Mouse (Mus musculus): Measurements from ENCODE around the gene Ankrd44. TPM values are rescaled to one million over a fixed set of nuclear protein-coding genes. Genes with fewer than 3 reads are reported as not detected.

Ankrd44 gene
- polyA plus RNA-seq, 1 experiment from 2014 or later = 16.0 TPM

DNA sequence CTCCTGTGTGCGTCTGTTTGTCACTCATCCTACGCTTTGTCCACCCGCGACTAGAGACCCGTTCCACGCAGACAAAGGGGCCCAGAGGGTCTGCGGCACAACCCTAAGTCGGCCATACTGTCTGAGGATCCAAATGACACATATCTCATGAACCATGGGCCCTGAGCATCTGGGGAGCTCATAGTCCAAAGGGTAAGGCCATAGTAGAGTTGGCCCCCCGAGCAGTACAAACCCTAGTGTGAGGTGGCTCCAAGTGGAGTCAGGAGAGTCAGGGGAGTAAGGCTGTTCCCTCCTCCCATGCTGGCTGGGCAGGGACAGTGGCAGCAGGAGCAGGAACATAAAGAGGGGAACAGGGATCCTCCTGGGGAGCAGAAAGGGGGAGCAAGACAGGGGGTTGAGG is 324.5 kb downstream of the Ankrd44 start:
- Histone ChIP-seq H3K9me3 (ENCODE audit: control insufficient read depth, low read length) (peaks cover 5% of the 10 kb centered on the region; the same call in 1 of the 2 replicates), H3K4me3 (ENCODE audit: low read depth, low read length) (no peak overlapping the region), H3K27ac (ENCODE audit: low read depth) (no peak overlapping the region), H3K36me3 (ENCODE audit: control insufficient read depth, insufficient read depth, low read length) (no peaks in the 10 kb centered on the region), H3K27me3 (replicated peaks; ENCODE audit: control insufficient read depth, insufficient read depth, low read length) (no peaks in the 10 kb centered on the region), H3K4me1 (replicated peaks; ENCODE audit: control insufficient read depth, insufficient read depth, low read length) (no peaks in the 10 kb centered on the region), H3K9ac (ENCODE audit: low read length) (no peak overlapping the region), H3K4me2 (ENCODE audit: low read length) (no peak overlapping the region)
- 97% methylated on average over 9 of the region's 9 CpGs for WGBS
- DNase-seq (ENCODE audit: low spot score) (peak; percentile 34), ATAC-seq (replicated peaks; ENCODE audit: low FRiP score, low TSS enrichment, low read depth) (no peak)

DNA sequence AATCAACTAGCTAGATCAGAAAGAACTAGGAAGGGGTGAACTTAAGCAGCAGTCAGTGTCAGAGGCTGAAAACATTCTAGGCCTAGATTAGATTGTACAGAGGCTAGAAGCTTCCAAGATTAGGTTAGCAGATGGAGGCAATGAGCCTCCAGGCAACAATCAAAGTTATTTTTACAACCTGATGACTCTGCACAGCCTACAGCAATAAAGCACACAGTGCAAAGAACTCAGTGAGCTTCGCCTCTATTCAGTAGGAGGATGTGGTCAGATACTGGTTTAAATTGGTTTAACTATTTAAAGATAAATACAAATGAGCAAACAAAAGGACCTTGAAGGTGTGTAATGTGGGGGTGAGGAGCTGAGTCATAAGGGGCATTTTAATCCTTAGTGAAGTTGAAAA is 325.9 kb downstream of the Ankrd44 start:
- peaks cover 5% of the 10 kb centered on the region; the same call in 1 of the 2 replicates for H3K9me3 ChIP-seq (ENCODE audit: control insufficient read depth, low read length)
- ATAC-seq (replicated peaks; ENCODE audit: low FRiP score, low TSS enrichment, low read depth) = peak; percentile 91
- no peaks in the 10 kb centered on the region for H3K36me3 ChIP-seq (ENCODE audit: control insufficient read depth, insufficient read depth, low read length)
- H3K4me2 ChIP-seq (ENCODE audit: low read length) = no peak overlapping the region
- DNase-seq (ENCODE audit: low spot score) = no peak
- no peak overlapping the region for H3K9ac ChIP-seq (ENCODE audit: low read length)
- H3K27me3 ChIP-seq (replicated peaks; ENCODE audit: control insufficient read depth, insufficient read depth, low read length) = no peaks in the 10 kb centered on the region
- WGBS = 75% methylated on average over 1 of the region's 1 CpGs
- H3K27ac ChIP-seq (ENCODE audit: low read depth) = peak overlapping the region; percentile 36; the same call in 1 of the 2 replicates
- no peak overlapping the region for H3K4me3 ChIP-seq (ENCODE audit: low read depth, low read length)
- H3K4me1 ChIP-seq (replicated peaks; ENCODE audit: control insufficient read depth, insufficient read depth, low read length) = no peaks in the 10 kb centered on the region

DNA sequence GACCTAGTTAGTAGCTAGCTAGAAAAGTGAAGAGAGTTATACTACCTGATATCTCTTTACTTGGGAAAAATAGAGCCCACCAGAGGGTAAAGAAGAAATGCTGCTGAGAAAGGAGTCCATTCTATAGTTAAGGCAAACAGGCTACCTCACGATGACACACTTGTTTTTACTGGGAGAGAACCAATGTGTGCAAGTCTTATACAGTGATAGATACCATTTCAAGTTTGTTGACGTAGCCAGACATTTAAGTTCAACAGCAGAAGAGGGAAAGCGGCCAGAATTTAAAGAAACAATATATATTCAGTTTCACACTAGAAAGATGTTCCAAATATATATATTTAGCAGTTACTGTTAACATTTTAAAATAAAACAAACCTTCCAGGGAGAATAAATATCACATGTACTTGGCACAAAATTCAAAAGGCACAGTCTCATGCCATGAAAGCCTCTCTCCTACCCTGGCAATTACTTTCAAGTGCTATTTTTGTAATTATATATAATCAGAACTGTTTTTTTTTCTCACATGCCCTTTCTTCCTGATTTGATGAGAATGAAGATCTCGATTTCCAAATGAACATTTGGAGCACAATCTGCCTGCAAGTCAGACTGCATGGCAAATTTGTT is 328.5 kb downstream of the Ankrd44 start:
- no peak for ATAC-seq (replicated peaks; ENCODE audit: low FRiP score, low TSS enrichment, low read depth)
- H3K4me2 ChIP-seq (ENCODE audit: low read length) = no peak overlapping the region
- no peak overlapping the region for H3K27ac ChIP-seq (ENCODE audit: low read depth)
- peaks cover 5% of the 10 kb centered on the region; the same call in 1 of the 2 replicates for H3K9me3 ChIP-seq (ENCODE audit: control insufficient read depth, low read length)
- H3K4me3 ChIP-seq (ENCODE audit: low read depth, low read length) = no peak overlapping the region
- no peaks in the 10 kb centered on the region for H3K4me1 ChIP-seq (replicated peaks; ENCODE audit: control insufficient read depth, insufficient read depth, low read length)
- 45% methylated on average over 4 of the region's 4 CpGs for WGBS
- no peak for DNase-seq (ENCODE audit: low spot score)
- H3K9ac ChIP-seq (ENCODE audit: low read length) = no peak overlapping the region
- no peaks in the 10 kb centered on the region for H3K27me3 ChIP-seq (replicated peaks; ENCODE audit: control insufficient read depth, insufficient read depth, low read length)
- H3K36me3 ChIP-seq (ENCODE audit: control insufficient read depth, insufficient read depth, low read length) = no peaks in the 10 kb centered on the region

DNA sequence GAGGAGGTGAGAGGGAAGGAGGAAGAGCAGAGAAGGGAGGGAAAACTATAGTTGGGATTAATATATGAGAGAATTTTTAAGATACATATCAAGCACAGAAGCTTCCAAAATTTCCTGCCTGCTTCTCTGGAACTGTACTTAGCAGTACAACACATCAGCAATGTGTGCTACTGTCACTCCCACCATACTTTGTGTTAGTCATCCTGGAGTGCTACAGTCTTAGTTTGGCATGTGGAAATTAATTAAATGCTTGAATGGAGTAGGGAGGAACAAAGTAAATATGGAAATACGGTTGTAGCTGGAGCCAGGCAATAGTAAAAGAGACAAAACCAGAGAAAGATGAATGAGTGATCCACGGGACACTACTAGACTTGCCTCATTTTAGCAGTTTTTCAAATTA is 330.0 kb downstream of the Ankrd44 start:
- Histone ChIP-seq H3K9ac (ENCODE audit: low read length) (no peak overlapping the region), H3K27me3 (replicated peaks; ENCODE audit: control insufficient read depth, insufficient read depth, low read length) (no peaks in the 10 kb centered on the region), H3K9me3 (ENCODE audit: control insufficient read depth, low read length) (peaks cover 5% of the 10 kb centered on the region; the same call in 1 of the 2 replicates), H3K4me3 (ENCODE audit: low read depth, low read length) (no peak overlapping the region), H3K36me3 (ENCODE audit: control insufficient read depth, insufficient read depth, low read length) (no peaks in the 10 kb centered on the region), H3K4me1 (replicated peaks; ENCODE audit: control insufficient read depth, insufficient read depth, low read length) (no peaks in the 10 kb centered on the region), H3K27ac (ENCODE audit: low read depth) (no peak overlapping the region), H3K4me2 (ENCODE audit: low read length) (no peak overlapping the region)
- no peak for DNase-seq (ENCODE audit: low spot score)
- WGBS = 85% methylated on average over 2 of the region's 2 CpGs
- ATAC-seq (replicated peaks; ENCODE audit: low FRiP score, low TSS enrichment, low read depth) = no peak

Small RNA genes within 50 kb of the gene (microRNA-seq; reads per million reads assigned to microRNA genes)
- not detected for gene Gm24053

Other genes starting within 250 kb of the Ankrd44 start
- gene Sf3b1, start 101.1 kb upstream of the Ankrd44 start, polyA plus RNA-seq (2014; fragmentation: Nextera tagmentation; extraction: Ambion mirVana) = 293 and 313 TPM in 2 replicates
- 16.2 and 19.8 TPM in 2 replicates for gene Coq10b, start 126.4 kb upstream of the Ankrd44 start, polyA plus RNA-seq (2014; fragmentation: Nextera tagmentation; extraction: Ambion mirVana)
- 605 and 740 TPM in 2 replicates for gene Hspe1, start 161.7 kb upstream of the Ankrd44 start, polyA plus RNA-seq (2014; fragmentation: Nextera tagmentation; extraction: Ambion mirVana)
- 487 and 509 TPM in 2 replicates for gene Hspd1, start 161.9 kb upstream of the Ankrd44 start, polyA plus RNA-seq (2014; fragmentation: Nextera tagmentation; extraction: Ambion mirVana)
- 145 and 146 TPM in 2 replicates for gene Mob4, start 204.8 kb upstream of the Ankrd44 start, polyA plus RNA-seq (2014; fragmentation: Nextera tagmentation; extraction: Ambion mirVana)